Mouse (Mus musculus): ENCODE measurements around the gene Negr1.

Negr1 gene

DNA sequence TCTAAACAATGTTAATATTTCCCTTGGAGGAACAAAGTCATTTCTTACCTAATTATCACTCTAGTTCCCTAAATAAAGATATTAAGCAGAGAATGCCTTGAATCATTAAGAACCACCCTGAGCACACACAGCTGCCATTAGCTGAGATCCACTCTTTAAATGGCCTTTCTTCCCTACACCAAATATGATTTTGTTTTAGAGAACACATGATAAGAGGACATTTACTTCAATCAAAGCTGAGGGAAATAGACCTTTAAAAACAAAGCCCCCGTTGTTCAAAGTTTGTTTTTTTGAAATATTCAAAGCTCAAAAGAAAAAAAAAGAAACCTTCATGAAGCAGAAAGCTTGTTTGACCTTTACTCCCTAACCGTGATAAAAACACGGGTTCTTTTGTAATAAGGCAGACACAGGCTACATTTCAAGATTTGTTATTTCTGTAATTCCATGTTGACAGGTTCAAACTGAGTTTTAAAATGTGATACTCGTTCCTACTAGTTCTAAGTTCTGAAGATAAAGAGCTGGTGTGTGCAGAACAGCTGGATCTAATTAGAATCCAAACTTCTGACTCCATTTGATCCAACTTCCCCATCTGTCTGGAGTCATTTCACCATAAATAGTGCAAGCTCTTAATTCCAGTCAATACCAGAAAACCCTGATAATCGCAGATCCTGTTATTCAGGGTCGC, 544.1 kb downstream of the Negr1 start:
- DNase-seq (ENCODE audit: low read depth, low spot score): no peak

DNA sequence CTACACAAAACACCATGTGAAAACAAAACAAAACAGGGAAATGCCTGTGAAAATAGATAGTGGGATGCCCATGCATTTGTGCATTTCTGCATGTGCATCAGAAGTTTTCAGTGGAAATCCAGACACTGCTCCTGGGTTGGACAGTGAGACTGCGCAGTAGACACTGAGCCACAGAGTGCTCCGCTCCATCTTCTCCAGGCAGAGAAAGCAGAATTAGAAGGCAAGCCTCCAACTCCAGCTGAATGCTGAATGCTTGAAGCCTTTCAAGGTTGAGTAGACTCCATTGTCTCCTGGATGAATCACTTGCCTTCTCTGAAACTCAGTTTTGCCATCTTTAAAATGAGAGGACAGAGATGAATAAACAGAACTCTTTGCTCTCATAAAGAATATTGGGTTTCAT, 546.6 kb downstream of the Negr1 start:
- no peak for DNase-seq (ENCODE audit: low read depth, low spot score)

DNA sequence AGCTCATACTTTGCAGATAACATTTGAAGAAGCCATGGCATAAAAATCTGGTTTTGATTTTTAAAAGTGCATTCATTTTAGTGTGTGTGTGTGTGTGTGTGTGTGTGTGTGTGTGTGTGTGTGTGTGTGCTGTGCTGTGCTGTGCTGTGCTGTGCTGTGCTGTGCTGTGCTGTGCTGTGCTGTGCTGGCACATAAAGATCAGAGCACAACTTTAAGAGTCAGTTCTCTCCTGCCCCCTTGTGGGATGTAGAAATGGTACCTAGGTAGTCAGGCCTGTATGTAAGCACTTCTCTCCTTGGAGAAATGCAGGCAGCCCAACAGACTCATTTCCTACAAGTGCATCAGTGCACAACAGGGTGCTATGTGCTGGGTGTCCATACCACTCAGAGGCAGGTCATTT, 547.7 kb downstream of the Negr1 start:
- no peak for DNase-seq (ENCODE audit: low read depth, low spot score)

- DNase-seq (ENCODE audit: low read depth, low spot score): no peak
Measured at GRCm38 (mm10) chr3:157115105-157115760, 553.6 kb downstream of the Negr1 start.

DNA sequence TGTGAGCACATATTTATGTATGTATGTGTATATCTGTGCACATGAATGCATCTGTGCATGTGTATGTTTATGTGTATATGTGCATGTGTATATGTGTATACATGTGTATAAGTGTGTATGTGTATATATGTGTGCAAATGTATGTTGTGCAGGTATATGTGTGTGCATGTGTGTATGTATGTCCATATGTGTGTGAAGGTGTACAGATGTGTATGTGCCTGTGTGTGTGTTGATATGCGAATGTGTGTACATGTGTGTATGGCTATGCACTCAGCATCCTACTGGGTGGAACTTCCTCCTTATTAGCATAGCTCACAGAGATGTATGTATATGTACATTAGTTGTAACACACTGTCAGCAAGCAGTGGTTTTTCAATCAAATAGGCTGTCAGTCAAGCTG, 554.4 kb downstream of the Negr1 start:
- no peak for DNase-seq (ENCODE audit: low read depth, low spot score)

DNA sequence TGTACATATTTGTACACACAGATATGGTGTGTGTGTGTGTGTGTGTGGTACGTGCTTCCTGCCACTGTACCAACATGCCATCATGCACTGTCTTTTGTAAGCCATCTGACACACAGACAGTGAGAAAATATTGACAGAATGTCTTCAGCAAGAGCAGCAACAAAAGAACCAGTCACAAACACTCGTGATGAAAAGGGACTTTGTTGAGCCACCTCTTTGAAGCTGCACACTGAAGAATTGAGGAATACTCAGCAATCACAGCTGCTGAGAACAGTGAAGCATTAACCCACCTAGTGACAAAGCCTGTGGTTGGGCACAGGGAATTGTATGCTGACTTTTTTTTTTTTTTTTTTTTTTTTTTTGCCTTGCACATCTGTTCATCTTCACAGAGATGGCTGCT, 558.3 kb downstream of the Negr1 start:
- DNase-seq (ENCODE audit: low read depth, low spot score): no peak

- no peak for DNase-seq (ENCODE audit: low read depth, low spot score)
Measured at GRCm38 (mm10) chr3:157146124-157146855, 584.7 kb downstream of the Negr1 start.

GRCm38 (mm10) chr3:157154902-157155301, 593.3 kb downstream of the Negr1 start:
- no peak for DNase-seq (ENCODE audit: low read depth, low spot score)

- DNase-seq (ENCODE audit: low read depth, low spot score): no peak
Measured at GRCm38 (mm10) chr3:157155513-157155912, 593.9 kb downstream of the Negr1 start.

GRCm38 (mm10) chr3:157164840-157165595, 603.4 kb downstream of the Negr1 start:
- DNase-seq (ENCODE audit: low read depth, low spot score): no peak

- DNase-seq (ENCODE audit: low read depth, low spot score): no peak
Measured at GRCm38 (mm10) chr3:157181975-157182374, 620.4 kb downstream of the Negr1 start.

DNA sequence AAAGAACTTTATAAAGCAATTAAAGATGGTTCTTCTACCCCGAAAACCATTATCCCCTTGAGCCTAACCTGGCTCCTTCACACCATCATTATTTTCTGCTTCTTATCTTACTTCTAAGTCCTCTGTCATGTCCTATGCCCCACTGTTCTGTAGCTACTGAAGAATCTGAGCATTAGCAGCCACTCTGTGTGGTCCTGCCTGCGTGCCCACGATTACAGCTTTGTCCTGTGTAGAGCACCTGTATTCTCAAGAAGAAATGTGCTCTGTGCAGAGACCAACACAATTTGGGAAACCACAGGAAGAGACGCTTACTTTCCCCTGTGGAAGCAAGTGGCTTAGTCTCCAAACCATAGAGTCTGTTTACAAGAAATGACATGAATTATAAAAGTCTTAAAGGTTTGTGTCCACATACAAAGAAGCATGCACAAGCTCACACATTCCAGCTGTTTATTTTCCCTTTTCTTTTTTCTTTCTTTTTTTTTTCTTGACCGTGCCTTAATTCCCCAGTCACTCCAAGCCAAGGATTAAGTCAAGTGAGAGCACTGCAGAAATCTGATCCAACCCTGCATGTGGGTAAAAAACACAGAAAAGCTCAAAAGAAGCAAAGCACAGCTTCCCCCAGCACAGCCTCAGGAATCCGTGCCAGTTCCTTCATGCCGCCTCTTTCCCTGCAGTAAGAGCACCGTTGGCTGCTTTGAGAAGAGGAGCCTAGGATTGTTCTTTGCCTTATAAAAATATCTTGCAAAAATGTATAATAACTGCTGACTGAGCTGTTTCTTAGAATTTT, 627.5 kb downstream of the Negr1 start:
- DNase-seq (ENCODE audit: low read depth, low spot score): no peak

DNA sequence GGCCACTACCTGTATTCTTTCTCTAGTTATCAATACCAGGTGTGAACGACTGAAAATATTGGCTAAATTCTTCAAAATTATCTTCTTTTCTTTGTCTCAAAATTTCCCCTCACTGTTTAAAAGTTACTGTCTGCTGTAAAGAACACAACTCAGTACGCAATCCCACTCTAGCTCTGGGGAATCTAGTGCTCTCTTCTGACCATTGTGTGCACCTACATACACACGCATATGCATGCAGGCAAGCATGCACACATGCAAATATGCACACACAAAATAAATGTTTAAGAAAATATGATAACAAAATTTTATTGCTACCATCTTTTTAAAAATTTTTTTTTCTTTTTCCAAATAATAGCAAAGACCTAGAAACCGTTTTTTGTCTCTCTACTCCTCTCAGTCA, 628.2 kb downstream of the Negr1 start:
- no peak for DNase-seq (ENCODE audit: low read depth, low spot score)

GRCm38 (mm10) chr3:157190551-157190950, 629.0 kb downstream of the Negr1 start:
- DNase-seq (ENCODE audit: low read depth, low spot score): no peak

GRCm38 (mm10) chr3:157192021-157192420, 630.4 kb downstream of the Negr1 start:
- no peak for DNase-seq (ENCODE audit: low read depth, low spot score)

DNA sequence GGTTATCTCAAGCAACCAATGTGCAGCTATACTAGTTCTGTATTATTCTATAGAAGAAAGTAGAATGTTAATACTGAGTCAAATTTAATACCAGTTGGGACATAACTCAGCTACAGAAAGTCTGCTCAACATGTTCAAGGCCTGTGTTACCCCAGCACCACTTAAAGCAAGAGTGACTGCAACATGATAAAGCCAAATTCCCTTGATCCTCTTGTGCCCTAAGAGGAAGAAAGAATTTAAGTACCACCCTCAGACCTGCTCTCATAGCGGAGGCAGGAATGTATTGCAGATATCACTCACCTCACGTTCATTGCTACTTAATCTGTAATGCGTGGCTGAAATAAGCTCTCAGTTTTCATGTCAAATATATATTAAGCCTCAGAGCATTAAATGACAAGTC, 631.5 kb downstream of the Negr1 start:
- no peak for DNase-seq (ENCODE audit: low read depth, low spot score)

- DNase-seq (ENCODE audit: low read depth, low spot score): no peak
Measured at GRCm38 (mm10) chr3:157198659-157199058, 637.1 kb downstream of the Negr1 start.

DNA sequence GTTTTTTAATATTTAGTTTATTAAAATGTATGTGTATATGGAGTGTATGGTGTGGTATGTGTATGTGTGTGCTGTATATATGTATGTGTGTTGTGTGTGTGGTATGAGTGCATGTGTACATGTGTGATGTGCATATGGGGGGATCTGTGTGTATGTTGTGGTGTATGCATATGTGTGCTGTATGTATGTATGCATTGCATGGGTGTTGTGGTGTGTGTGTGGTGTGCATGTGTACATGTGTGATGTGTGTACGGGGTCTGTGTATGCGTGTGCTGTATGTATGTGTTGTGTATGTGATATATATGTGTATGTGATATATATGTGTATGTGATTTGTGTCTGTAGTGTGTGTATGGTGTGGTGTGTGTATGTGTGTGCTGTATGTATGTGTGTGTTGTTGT, 640.1 kb downstream of the Negr1 start:
- no peak for DNase-seq (ENCODE audit: low read depth, low spot score)

- no peak for DNase-seq (ENCODE audit: low read depth, low spot score)
Measured at GRCm38 (mm10) chr3:157203573-157203972, 642.0 kb downstream of the Negr1 start.

- no peak for DNase-seq (ENCODE audit: low read depth, low spot score)
Measured at GRCm38 (mm10) chr3:157206752-157207151, 645.2 kb downstream of the Negr1 start.

GRCm38 (mm10) chr3:157208966-157209365, 647.4 kb downstream of the Negr1 start:
- no peak for DNase-seq (ENCODE audit: low read depth, low spot score)
